Mouse (Mus musculus) neural tube, embryonic 11.5 days (tissue): Measurements from ENCODE around the gene Ifna2. TPM values are rescaled to one million over a fixed set of nuclear protein-coding genes. Genes with fewer than 3 reads are reported as not detected.

Experiments
- ATAC-seq: fragments of 200-750 bp; cut with Nextera tagmentation; 2 replicates; pipeline ENCODE4 v1.8.0; 2017; ENCODE audit warnings: moderate number of reproducible peaks, mild to moderate bottlenecking, moderate TSS enrichment, moderate library complexity; ENCODE audit not compliant: insufficient read depth, low FRiP score, low TSS enrichment
- DNase-seq: peaks from one replicate; pipeline ENCODE4 v3.0.0-alpha.2; 2015; ENCODE audit warnings: low spot score
- H3K27ac ChIP-seq: fragments of 300-500 bp; sonication (generic); 2 replicates; pipeline ENCODE4 v1.5.1; 2014; ENCODE audit warnings: low read depth, mild to moderate bottlenecking, low read length
- H3K27me3 ChIP-seq: fragments of 300-500 bp; sonication (generic); 2 replicates; pipeline ENCODE4 v1.6.1; 2014; ENCODE audit warnings: mild to moderate bottlenecking, low read length, mixed read lengths; ENCODE audit not compliant: control insufficient read depth, insufficient read depth
- H3K36me3 ChIP-seq: fragments of 300-500 bp; sonication (generic); 2 replicates; pipeline ENCODE4 v1.6.1; 2014; ENCODE audit warnings: mild to moderate bottlenecking, low read length, moderate library complexity, mixed read lengths; ENCODE audit not compliant: control insufficient read depth, insufficient read depth
- H3K4me1 ChIP-seq: fragments of 300-500 bp; sonication (generic); 2 replicates; pipeline ENCODE4 v1.6.1; 2014; ENCODE audit warnings: low read length, mixed read lengths; ENCODE audit not compliant: control insufficient read depth, insufficient read depth
- H3K4me2 ChIP-seq: fragments of 300-500 bp; sonication (generic); 2 replicates; pipeline ENCODE4 v1.6.1; 2014; ENCODE audit warnings: low read depth, mild to moderate bottlenecking, moderate library complexity
- H3K4me3 ChIP-seq: fragments of 300-500 bp; sonication (generic); 2 replicates; pipeline ENCODE4 v1.5.1; 2014; ENCODE audit warnings: low read depth, low read length
- H3K9ac ChIP-seq: fragments of 300-500 bp; sonication (generic); 2 replicates; pipeline ENCODE4 v1.6.1; 2014; ENCODE audit warnings: mild to moderate bottlenecking, low read length
- H3K9me3 ChIP-seq: fragments of 300-500 bp; sonication (generic); 2 replicates; pipeline ENCODE4 v1.6.1; 2016; ENCODE audit warnings: low read length; ENCODE audit not compliant: control insufficient read depth
- WGBS: fragments of 180-500 bp; shearing (Covaris S2); extraction: QIAGEN DNeasy Blood & Tissue Kit; methylation state at CpG from one replicate; pipeline ENCODE4 v1.1.7; 2014; 5-methylcytosine and 5-hydroxymethylcytosine counted together
- polyA plus RNA-seq: library from polyadenylated mRNA; unstranded; fragments of >200 nt; fragmentation: Nextera tagmentation; extraction: Ambion mirVana; gene quantifications from 2 replicates; pipeline ENCODE4 v1.2.1, GENCODE M21; 2014

The Ifna2 gene
- polyA plus RNA-seq, 1 experiment from 2014 or later: not detected

GRCm38 (mm10) chr4:88707128-88707826, 23.6 kb upstream of the Ifna2 start:
- no peak overlapping the region for H3K9ac ChIP-seq
- no peaks in the 10 kb centered on the region for H3K36me3 ChIP-seq
- H3K27ac ChIP-seq: no peak overlapping the region
- DNase-seq: no peak
- no peaks in the 10 kb centered on the region for H3K4me1 ChIP-seq
- H3K27me3 ChIP-seq: no peaks in the 10 kb centered on the region
- 94% methylated on average over 1 of the region's 1 CpGs for WGBS
- H3K9me3 ChIP-seq: no peaks in the 10 kb centered on the region
- ATAC-seq: no peak
- no peak overlapping the region for H3K4me3 ChIP-seq
- H3K4me2 ChIP-seq: no peak overlapping the region

- Histone ChIP-seq H3K4me3 (no peak overlapping the region), H3K9ac (no peak overlapping the region), H3K4me2 (no peak overlapping the region), H3K27ac (no peak overlapping the region), H3K27me3 (no peaks in the 10 kb centered on the region), H3K36me3 (no peaks in the 10 kb centered on the region), H3K4me1 (no peaks in the 10 kb centered on the region), H3K9me3 (no peaks in the 10 kb centered on the region)
- ATAC-seq (no peak), DNase-seq (no peak)
- 50% methylated on average over 3 of the region's 3 CpGs for WGBS
Observed at GRCm38 (mm10) chr4:88705924-88706323, 22.2 kb upstream of the Ifna2 start.

- H3K9ac ChIP-seq: no peak overlapping the region
- ATAC-seq (no peak), DNase-seq (no peak)
- H3K4me2 ChIP-seq: no peak overlapping the region
- H3K4me1 ChIP-seq: no peaks in the 10 kb centered on the region
- H3K27ac ChIP-seq: no peak overlapping the region
- 86% methylated on average over 1 of the region's 1 CpGs for WGBS
- no peak overlapping the region for H3K4me3 ChIP-seq
- no peaks in the 10 kb centered on the region for H3K9me3 ChIP-seq
- no peaks in the 10 kb centered on the region for H3K27me3 ChIP-seq
- no peaks in the 10 kb centered on the region for H3K36me3 ChIP-seq
Observed at GRCm38 (mm10) chr4:88699301-88699700, 15.6 kb upstream of the Ifna2 start.

GRCm38 (mm10) chr4:88698781-88699180, 15.1 kb upstream of the Ifna2 start:
- no peaks in the 10 kb centered on the region for H3K4me1 ChIP-seq
- H3K9ac ChIP-seq: no peak overlapping the region
- no peak for ATAC-seq
- no peaks in the 10 kb centered on the region for H3K36me3 ChIP-seq
- no peak overlapping the region for H3K4me3 ChIP-seq
- 85% methylated on average over 5 of the region's 5 CpGs for WGBS
- no peak overlapping the region for H3K27ac ChIP-seq
- DNase-seq: no peak
- H3K27me3 ChIP-seq: no peaks in the 10 kb centered on the region
- H3K9me3 ChIP-seq: no peaks in the 10 kb centered on the region
- no peak overlapping the region for H3K4me2 ChIP-seq

- Histone ChIP-seq H3K36me3 (no peaks in the 10 kb centered on the region), H3K27ac (no peak overlapping the region), H3K4me2 (no peak overlapping the region), H3K4me1 (no peaks in the 10 kb centered on the region), H3K9me3 (no peaks in the 10 kb centered on the region), H3K27me3 (no peaks in the 10 kb centered on the region), H3K4me3 (no peak overlapping the region), H3K9ac (no peak overlapping the region)
- DNase-seq: no peak
- ATAC-seq: no peak
- WGBS: 81% methylated on average over 4 of the region's 4 CpGs
Observed at GRCm38 (mm10) chr4:88697753-88698152, 14.0 kb upstream of the Ifna2 start.

GRCm38 (mm10) chr4:88697108-88697507, 13.4 kb upstream of the Ifna2 start:
- DNase-seq (no peak), ATAC-seq (no peak)
- no peaks in the 10 kb centered on the region for H3K36me3 ChIP-seq
- H3K9ac ChIP-seq: no peak overlapping the region
- H3K27me3 ChIP-seq: no peaks in the 10 kb centered on the region
- no peaks in the 10 kb centered on the region for H3K4me1 ChIP-seq
- no peak overlapping the region for H3K4me2 ChIP-seq
- H3K4me3 ChIP-seq: no peak overlapping the region
- no peak overlapping the region for H3K27ac ChIP-seq
- 53% methylated on average over 6 of the region's 6 CpGs for WGBS
- no peaks in the 10 kb centered on the region for H3K9me3 ChIP-seq

GRCm38 (mm10) chr4:88696237-88696884, 12.6 kb upstream of the Ifna2 start:
- Histone ChIP-seq H3K4me3 (no peak overlapping the region), H3K9ac (no peak overlapping the region), H3K36me3 (no peaks in the 10 kb centered on the region), H3K27me3 (no peaks in the 10 kb centered on the region), H3K4me2 (no peak overlapping the region), H3K9me3 (no peaks in the 10 kb centered on the region), H3K27ac (no peak overlapping the region), H3K4me1 (no peaks in the 10 kb centered on the region)
- DNase-seq: peak; percentile 76
- 25% methylated on average over 3 of the region's 3 CpGs for WGBS
- peak; percentile 71; the same call in 1 of the 2 replicates for ATAC-seq

GRCm38 (mm10) chr4:88693392-88693791, 9.7 kb upstream of the Ifna2 start:
- H3K27ac ChIP-seq: no peak overlapping the region
- no peaks in the 10 kb centered on the region for H3K4me1 ChIP-seq
- no peak overlapping the region for H3K4me2 ChIP-seq
- WGBS: 90% methylated on average over 2 of the region's 2 CpGs
- no peak for DNase-seq
- H3K9ac ChIP-seq: no peak overlapping the region
- ATAC-seq: no peak
- no peaks in the 10 kb centered on the region for H3K36me3 ChIP-seq
- no peaks in the 10 kb centered on the region for H3K27me3 ChIP-seq
- H3K4me3 ChIP-seq: no peak overlapping the region
- no peaks in the 10 kb centered on the region for H3K9me3 ChIP-seq

GRCm38 (mm10) chr4:88692537-88692936, 8.8 kb upstream of the Ifna2 start:
- WGBS: 86% methylated on average over 1 of the region's 1 CpGs
- no peaks in the 10 kb centered on the region for H3K27me3 ChIP-seq
- H3K9ac ChIP-seq: no peak overlapping the region
- H3K36me3 ChIP-seq: no peaks in the 10 kb centered on the region
- H3K27ac ChIP-seq: no peak overlapping the region
- no peak overlapping the region for H3K4me2 ChIP-seq
- DNase-seq: no peak
- no peaks in the 10 kb centered on the region for H3K4me1 ChIP-seq
- no peak overlapping the region for H3K4me3 ChIP-seq
- no peaks in the 10 kb centered on the region for H3K9me3 ChIP-seq
- ATAC-seq: no peak
